Mouse (Mus musculus) midbrain, embryonic 14.5 days (tissue): ENCODE results near the gene Tpsg1. TPM values are rescaled to one million over a fixed set of nuclear protein-coding genes. Genes with fewer than 3 reads are reported as not detected.

Experiments
- ATAC-seq: fragments of 200-750 bp; cut with Nextera tagmentation; 2 replicates; pipeline ENCODE4 v1.8.0; 2017; ENCODE audit warnings: moderate number of reproducible peaks, moderate library complexity; ENCODE audit not compliant: low FRiP score, low TSS enrichment
- DNase-seq: peaks from one replicate; pipeline ENCODE4 v3.0.0-alpha.2; 2015
- H3K27ac ChIP-seq: fragments of 300-500 bp; sonication (generic); replicated peaks from 2 replicates; pipeline ENCODE4 v1.5.1; 2014; ENCODE audit warnings: mild to moderate bottlenecking, low read depth, low read length, moderate library complexity
- H3K27me3 ChIP-seq: fragments of 300-500 bp; sonication (generic); 2 replicates; pipeline ENCODE4 v1.6.1; 2014; ENCODE audit warnings: low read length, control low read depth, mixed read lengths; ENCODE audit not compliant: control insufficient read depth, insufficient read depth
- H3K36me3 ChIP-seq: fragments of 300-500 bp; sonication (generic); 2 replicates; pipeline ENCODE4 v1.6.1; 2014; ENCODE audit warnings: low read length, control low read depth; ENCODE audit not compliant: control insufficient read depth, insufficient read depth
- H3K4me1 ChIP-seq: fragments of 300-500 bp; sonication (generic); 2 replicates; pipeline ENCODE4 v1.6.1; 2014; ENCODE audit warnings: mild to moderate bottlenecking, antibody characterized with exemption, low read length, control low read depth; ENCODE audit not compliant: control insufficient read depth, insufficient read depth
- H3K4me2 ChIP-seq: fragments of 300-500 bp; sonication (generic); 2 replicates; pipeline ENCODE4 v1.6.1; 2014; ENCODE audit warnings: mild to moderate bottlenecking, low read length, moderate library complexity
- H3K4me3 ChIP-seq: fragments of 300-500 bp; sonication (generic); replicated peaks from 2 replicates; pipeline ENCODE4 v1.5.1; 2014; ENCODE audit warnings: low read depth, low read length
- H3K9ac ChIP-seq: fragments of 300-500 bp; sonication (generic); replicated peaks from 2 replicates; pipeline ENCODE4 v1.6.1; 2014; ENCODE audit warnings: mild to moderate bottlenecking, low read length, moderate library complexity
- H3K9me3 ChIP-seq: fragments of 300-500 bp; sonication (generic); 2 replicates; pipeline ENCODE4 v1.6.1; 2016; ENCODE audit warnings: low read length, control low read depth, mixed read lengths; ENCODE audit not compliant: control insufficient read depth
- WGBS: fragments of 180-500 bp; shearing (Covaris S2); extraction: QIAGEN DNeasy Blood & Tissue Kit; methylation state at CpG from one replicate; pipeline ENCODE4 v1.1.7; 2014; 5-methylcytosine and 5-hydroxymethylcytosine counted together
- polyA plus RNA-seq: library from polyadenylated mRNA; unstranded; fragments of >200 nt; fragmentation: Nextera tagmentation; extraction: Ambion mirVana; gene quantifications from 2 replicates; pipeline ENCODE4 v1.2.1, GENCODE M21; 2014

Gene Tpsg1
- polyA plus RNA-seq, 1 experiment from 2014 or later = 0.61 TPM

DNA sequence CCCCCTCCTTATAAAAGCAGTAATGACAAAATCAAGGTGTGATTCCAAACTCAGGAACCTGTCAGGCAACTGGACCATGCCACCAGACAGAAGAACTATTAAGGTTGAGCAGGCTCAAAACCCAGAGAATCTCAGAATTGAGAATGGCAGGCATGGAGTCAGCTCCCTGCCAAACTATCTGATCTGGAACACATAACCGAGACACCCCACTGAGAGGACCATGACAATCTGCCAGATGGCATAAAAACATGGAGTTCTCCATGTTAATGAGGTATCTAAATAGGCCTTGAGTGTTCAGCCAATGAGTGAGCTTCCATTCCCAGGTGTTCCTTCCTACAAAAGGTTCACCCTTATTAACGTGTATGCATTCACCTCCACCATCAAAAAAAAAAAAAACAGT, 7.8 kb upstream of the Tpsg1 start:
- 80% methylated on average over 2 of the region's 2 CpGs for WGBS
- ATAC-seq (no peak), DNase-seq (no peak)
- no peaks in the 10 kb centered on the region for H3K9me3 ChIP-seq
- no peaks in the 10 kb centered on the region for H3K36me3 ChIP-seq
- no peak overlapping the region for H3K9ac ChIP-seq
- no peaks in the 10 kb centered on the region for H3K4me1 ChIP-seq
- H3K27ac ChIP-seq = no peak overlapping the region
- H3K27me3 ChIP-seq = no peaks in the 10 kb centered on the region
- no peak overlapping the region for H3K4me2 ChIP-seq
- H3K4me3 ChIP-seq = no peak overlapping the region

DNA sequence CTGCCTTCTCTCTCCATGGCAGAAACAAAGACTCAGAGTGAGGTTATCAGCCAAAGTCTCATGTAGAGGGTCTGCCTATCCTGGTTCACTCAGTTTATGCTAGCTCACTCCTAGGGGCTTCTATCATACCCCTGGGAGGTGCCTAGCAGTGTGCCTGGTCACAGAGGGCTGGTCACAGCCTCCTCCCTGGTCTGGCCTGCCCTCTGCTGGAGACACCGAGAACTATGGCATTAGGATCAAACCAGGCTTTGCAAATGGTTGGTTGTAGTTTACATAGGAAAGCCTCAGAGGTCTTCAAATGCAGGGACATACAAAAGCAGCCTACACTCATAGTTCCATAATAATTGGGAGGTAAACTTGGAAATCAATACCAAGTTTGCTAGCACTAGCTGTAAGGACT, 5.3 kb upstream of the Tpsg1 start:
- no peaks in the 10 kb centered on the region for H3K27me3 ChIP-seq
- peak; percentile 41 for DNase-seq
- H3K4me1 ChIP-seq = no peaks in the 10 kb centered on the region
- no peak overlapping the region for H3K4me3 ChIP-seq
- no peaks in the 10 kb centered on the region for H3K9me3 ChIP-seq
- 6% methylated on average over 1 of the region's 1 CpGs for WGBS
- no peaks in the 10 kb centered on the region for H3K36me3 ChIP-seq
- no peak overlapping the region for H3K9ac ChIP-seq
- no peak overlapping the region for H3K27ac ChIP-seq
- no peak overlapping the region for H3K4me2 ChIP-seq
- no peak for ATAC-seq

DNA sequence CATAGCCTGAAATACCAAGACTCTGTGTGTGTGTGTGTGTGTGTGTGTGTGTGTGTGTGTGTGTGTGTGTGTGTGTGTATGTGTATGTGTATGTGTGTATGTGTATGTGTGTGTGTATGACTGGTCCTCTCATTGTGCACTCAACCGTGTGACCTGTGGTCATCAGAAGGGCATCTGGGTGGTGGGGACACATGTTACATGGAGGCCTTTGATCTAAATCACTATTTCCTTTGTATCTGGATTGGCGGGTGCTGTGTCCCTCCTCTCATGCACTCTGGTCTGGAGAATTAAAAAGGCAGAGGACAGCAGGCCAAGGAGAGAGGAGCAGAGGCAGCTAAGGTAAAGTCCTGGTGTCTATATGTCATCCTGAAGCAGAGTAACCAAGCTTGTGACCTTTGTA, 3.1 kb upstream of the Tpsg1 start, which contains the start of gene Tpsb2:
Gene Tpsb2, plus strand, starts transcription at position 301 of the 400 bp plus-strand sequence.
- no peak for DNase-seq
- no peak within 1 kb of the TSS for H3K4me3 ChIP-seq
- no peaks in the 10 kb centered on the region for H3K36me3 ChIP-seq
- no peaks in the 10 kb centered on the region for H3K9me3 ChIP-seq
- WGBS = 73% methylated on average over 2 of the region's 2 CpGs
- no peak within 1 kb of the TSS for H3K9ac ChIP-seq
- no peak within 1 kb of the TSS for H3K4me2 ChIP-seq
- H3K4me1 ChIP-seq = no peaks in the 10 kb centered on the region
- H3K27ac ChIP-seq = no peak within 1 kb of the TSS
- no peaks in the 10 kb centered on the region for H3K27me3 ChIP-seq
- no peak for ATAC-seq

DNA sequence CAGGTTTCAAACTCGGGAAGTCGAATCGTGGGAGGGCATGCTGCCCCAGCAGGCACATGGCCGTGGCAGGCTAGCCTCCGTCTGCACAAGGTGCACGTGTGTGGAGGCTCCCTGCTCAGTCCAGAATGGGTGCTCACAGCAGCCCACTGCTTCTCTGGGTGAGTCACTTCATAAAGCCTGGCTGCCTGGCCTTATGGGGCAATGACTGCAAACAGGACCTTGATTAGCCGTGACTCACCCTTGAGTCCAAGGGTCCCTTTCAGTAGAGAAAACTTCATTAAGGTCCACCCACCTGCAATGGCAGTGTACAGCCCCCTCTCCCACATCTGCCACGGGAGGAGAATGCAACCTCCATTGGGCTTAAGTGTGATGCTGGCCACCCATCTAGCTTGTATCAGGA, 3.4 kb downstream of the Tpsg1 start:
- Histone ChIP-seq H3K36me3 (peaks cover 26% of the 10 kb centered on the region), H3K9ac (no peak overlapping the region), H3K27me3 (no peaks in the 10 kb centered on the region), H3K4me1 (no peaks in the 10 kb centered on the region), H3K4me3 (no peak overlapping the region), H3K9me3 (no peaks in the 10 kb centered on the region), H3K4me2 (no peak overlapping the region), H3K27ac (no peak overlapping the region)
- 83% methylated on average over 8 of the region's 8 CpGs for WGBS
- DNase-seq (no peak), ATAC-seq (no peak)

DNA sequence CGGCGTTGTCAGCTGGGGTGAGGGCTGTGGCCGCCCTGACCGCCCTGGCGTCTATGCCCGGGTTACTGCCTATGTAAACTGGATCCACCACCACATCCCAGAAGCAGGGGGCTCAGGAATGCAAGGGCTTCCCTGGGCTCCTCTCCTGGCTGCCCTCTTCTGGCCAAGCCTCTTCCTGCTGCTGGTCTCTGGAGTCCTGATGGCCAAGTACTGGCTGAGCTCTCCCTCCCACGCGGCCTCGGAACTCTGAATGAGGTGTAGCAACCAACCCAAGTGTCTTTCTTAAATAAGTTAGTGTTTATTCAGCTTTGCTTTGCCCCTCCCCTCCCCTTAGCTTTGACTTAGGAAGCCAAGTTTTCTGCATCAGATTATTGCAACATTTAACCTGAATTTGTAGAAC, 4.9 kb downstream of the Tpsg1 start:
- H3K9ac ChIP-seq = no peak overlapping the region
- DNase-seq (peak; percentile 42), ATAC-seq (no peak)
- no peak overlapping the region for H3K27ac ChIP-seq
- H3K4me2 ChIP-seq = no peak overlapping the region
- no peaks in the 10 kb centered on the region for H3K4me1 ChIP-seq
- no peak overlapping the region for H3K4me3 ChIP-seq
- H3K27me3 ChIP-seq = no peaks in the 10 kb centered on the region
- 44% methylated on average over 9 of the region's 9 CpGs for WGBS
- no peaks in the 10 kb centered on the region for H3K9me3 ChIP-seq
- H3K36me3 ChIP-seq = peaks cover 34% of the 10 kb centered on the region

DNA sequence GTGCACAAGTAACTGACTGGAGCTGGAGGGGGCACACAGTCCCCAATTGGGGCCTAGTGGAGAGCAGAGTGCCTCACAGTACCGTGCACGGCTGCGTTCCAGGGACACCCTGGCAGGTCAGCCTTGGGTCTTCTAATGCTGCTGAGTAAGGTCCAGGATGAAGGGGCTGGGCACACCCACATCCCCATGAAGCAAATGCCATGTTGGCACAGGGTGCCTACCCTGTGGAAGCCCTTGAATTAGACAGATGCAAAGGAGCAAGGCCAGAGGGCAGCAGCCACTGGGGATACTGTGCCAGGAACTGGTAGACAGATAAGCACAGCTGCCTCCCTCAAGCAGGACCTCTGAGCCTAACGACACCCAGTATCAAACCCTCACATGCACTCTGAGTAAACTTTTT, 25.5 kb downstream of the Tpsg1 start:
- 89% methylated on average over 4 of the region's 4 CpGs for WGBS

DNA sequence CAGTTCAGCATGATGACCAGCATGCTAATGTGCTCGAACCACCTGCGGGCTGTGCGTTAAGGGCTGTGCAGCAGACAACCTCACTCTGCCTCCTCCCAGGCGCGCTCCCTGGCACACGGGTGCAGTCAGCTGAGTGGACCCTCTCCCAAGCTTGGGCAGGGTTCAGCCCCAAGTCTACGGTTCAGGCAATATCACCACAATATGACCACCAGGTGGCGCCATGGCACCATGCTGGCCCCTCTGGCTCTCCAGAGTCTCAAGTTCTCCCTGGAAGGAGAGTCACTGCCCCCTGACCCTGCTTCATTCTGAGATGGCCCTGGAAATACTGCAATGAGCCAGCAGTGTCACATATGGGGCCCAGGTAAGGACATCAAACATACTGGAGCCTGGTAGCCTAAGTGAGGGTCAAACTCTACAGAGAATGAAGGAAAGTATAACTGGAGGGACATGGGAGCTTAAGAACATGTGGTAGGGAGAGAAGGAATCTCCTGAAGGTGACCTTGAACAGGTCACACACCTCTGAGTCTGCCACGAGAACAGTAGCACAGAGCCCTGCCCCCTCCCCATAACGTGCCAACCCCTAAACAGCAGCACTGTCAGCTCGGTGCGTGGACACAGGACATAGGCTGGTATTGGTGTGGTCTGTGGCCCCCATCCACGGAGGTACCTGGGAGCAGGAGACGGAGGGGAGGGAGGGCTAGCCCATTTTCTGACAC, 28.9 kb downstream of the Tpsg1 start:
- Histone ChIP-seq H3K36me3 (0 out of 2 replicates have a peak, but pooled peaks cover 12% of the 10 kb centered on the region), H3K4me1 (peaks cover 19% of the 10 kb centered on the region), H3K27me3 (no peaks in the 10 kb centered on the region), H3K4me3 (no peak overlapping the region), H3K9ac (no peak overlapping the region), H3K27ac (no peak overlapping the region), H3K9me3 (no peaks in the 10 kb centered on the region), H3K4me2 (no peak overlapping the region)
- DNase-seq (peak; percentile 92), ATAC-seq (peak; percentile 43)
- 31% methylated on average over 14 of the region's 14 CpGs for WGBS

More for the DNA sequence above, 25.5 kb downstream of the Tpsg1 start:
- no peak for ATAC-seq
- Histone ChIP-seq H3K27ac (no peak overlapping the region), H3K4me3 (no peak overlapping the region), H3K9ac (no peak overlapping the region), H3K4me1 (no peaks in the 10 kb centered on the region), H3K9me3 (no peaks in the 10 kb centered on the region), H3K27me3 (no peaks in the 10 kb centered on the region), H3K36me3 (peaks cover 30% of the 10 kb centered on the region), H3K4me2 (no peak overlapping the region)
- no peak for DNase-seq

DNA sequence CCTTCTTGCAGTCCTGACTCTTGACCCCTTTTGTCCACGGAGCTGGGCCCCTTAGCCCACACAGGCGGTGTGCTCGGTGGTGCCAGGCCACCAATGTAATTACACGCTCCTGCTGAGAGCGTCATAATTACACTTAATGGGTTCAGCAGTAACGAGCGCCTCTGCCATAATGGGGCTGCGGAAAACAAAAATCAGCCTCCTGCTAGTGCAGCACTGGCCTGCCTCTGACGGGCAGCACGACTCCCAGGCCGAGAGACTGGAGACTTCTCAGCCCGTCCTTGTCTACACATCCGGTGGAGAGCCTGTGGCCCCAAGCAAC, 29.4 kb downstream of the Tpsg1 start:
- 53% methylated on average over 13 of the region's 13 CpGs for WGBS
- peaks cover 19% of the 10 kb centered on the region for H3K4me1 ChIP-seq
- H3K4me2 ChIP-seq = no peak overlapping the region
- H3K4me3 ChIP-seq = no peak overlapping the region
- 0 out of 2 replicates have a peak, but pooled peaks cover 9% of the 10 kb centered on the region for H3K36me3 ChIP-seq
- no peaks in the 10 kb centered on the region for H3K9me3 ChIP-seq
- ATAC-seq = peak; percentile 29; the same call in 1 of the 2 replicates
- no peaks in the 10 kb centered on the region for H3K27me3 ChIP-seq
- peak; percentile 30 for DNase-seq
- no peak overlapping the region for H3K27ac ChIP-seq
- H3K9ac ChIP-seq = no peak overlapping the region

DNA sequence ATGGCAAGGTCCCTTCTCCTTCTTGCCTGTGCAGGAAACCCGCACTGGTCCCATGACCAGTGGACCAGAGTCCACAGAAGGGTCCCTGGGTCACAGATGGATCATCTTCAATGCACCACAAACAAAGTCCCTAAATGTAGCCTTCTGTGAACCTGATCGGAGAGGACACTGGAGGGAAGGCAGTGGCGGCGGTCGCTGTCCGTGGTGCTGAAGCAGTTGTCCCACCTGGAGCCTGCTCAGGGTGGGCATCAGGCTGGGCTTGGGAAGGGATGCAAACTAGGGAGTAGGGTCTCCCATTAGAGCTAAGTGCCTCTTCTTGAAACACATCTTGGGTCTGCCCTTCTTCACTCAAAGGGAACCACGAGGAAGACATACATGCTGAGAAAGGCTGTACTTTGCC, 31.4 kb downstream of the Tpsg1 start:
- H3K9me3 ChIP-seq = no peaks in the 10 kb centered on the region
- H3K9ac ChIP-seq = no peak overlapping the region
- ATAC-seq (no peak), DNase-seq (peak; percentile 43)
- no peaks in the 10 kb centered on the region for H3K27me3 ChIP-seq
- peaks cover 39% of the 10 kb centered on the region for H3K4me1 ChIP-seq
- no peak overlapping the region for H3K4me3 ChIP-seq
- H3K36me3 ChIP-seq = 0 out of 2 replicates have a peak, but pooled peaks cover 5% of the 10 kb centered on the region
- WGBS = 13% methylated on average over 7 of the region's 7 CpGs
- no peak overlapping the region for H3K4me2 ChIP-seq
- H3K27ac ChIP-seq = no peak overlapping the region
